Mouse (Mus musculus): Measurements from ENCODE around the gene Fam178b. TPM values are rescaled to one million over a fixed set of nuclear protein-coding genes. Genes with fewer than 3 reads are reported as not detected.

The Fam178b gene
- polyA plus RNA-seq, 1 experiment = not detected

DNA sequence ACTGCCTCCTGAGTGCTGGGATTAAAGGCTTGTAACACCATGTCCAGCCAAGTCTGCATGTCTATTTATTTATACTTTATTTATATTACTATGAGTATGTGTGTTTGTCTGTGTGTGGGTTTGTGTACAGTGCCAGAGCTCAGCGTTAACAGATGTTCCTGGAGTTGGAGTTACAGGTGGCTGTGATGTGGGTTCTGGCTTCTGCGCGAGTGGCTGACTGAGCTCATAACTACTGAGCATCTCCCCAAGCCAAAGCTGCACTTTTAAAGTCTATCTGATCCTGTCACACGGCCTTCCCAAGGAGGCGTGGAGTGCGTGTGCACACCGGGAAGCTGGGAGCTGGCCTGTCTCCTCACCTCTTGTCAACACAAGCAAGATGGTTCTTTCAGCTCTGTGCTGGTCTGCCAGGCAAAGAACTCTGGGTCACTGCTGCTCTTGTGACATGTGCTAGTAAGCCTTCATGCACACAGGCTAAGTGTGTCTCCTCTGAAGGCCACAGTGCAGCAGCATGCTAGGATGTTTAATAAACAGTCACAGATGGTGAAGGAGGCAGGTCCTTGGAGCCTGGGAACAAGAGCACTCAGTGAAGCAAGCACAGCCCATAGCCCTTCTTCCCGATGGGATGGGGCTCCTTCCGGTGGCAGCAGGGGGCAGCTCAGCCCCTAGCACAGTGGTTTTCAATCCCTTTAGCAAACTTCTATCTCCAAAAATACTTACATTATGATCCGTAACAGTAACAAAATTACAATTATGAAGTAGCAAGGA, 87.6 kb downstream of the Fam178b start:
- Histone ChIP-seq H3K27ac (ENCODE audit: insufficient read depth, low read depth, low read length) (no peak overlapping the region), H3K4me3 (ENCODE audit: insufficient read depth, low read length) (no peak overlapping the region), H3K4me1 (ENCODE audit: control insufficient read depth, insufficient read depth, low read length) (peaks cover 25% of the 10 kb centered on the region)
- TF ChIP-seq CTCF (IDR thresholded peaks at IDR 0.05; ENCODE audit: low read depth, low read length) (no peak), POLR2A (IDR thresholded peaks at IDR 0.05; ENCODE audit: borderline replicate concordance, low read depth, low read length) (no peak)

DNA sequence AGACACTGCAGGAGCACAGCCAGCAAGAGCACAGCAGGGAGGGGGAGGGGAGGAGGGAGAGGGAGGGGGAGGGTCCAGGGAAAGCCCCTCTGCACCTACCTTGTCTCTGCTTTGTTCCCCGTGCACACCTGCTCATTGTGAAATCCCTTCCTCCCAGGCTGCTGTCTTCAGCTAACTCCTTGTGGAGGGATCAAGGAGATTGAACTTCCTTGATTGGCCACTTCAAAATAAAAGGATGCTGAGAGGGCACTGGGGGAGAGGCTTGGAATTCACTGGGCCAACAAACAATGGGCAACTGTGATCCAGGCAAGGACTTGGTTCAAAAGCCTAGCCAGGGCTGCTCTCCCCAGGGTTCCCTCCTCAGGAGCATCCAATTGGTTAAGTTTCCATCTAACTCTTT, 89.9 kb downstream of the Fam178b start:
- Histone ChIP-seq H3K4me1 (ENCODE audit: control insufficient read depth, insufficient read depth, low read length) (peaks cover 37% of the 10 kb centered on the region), H3K27ac (ENCODE audit: insufficient read depth, low read depth, low read length) (no peak overlapping the region), H3K4me3 (ENCODE audit: insufficient read depth, low read length) (no peak overlapping the region)
- TF ChIP-seq POLR2A (IDR thresholded peaks at IDR 0.05; ENCODE audit: borderline replicate concordance, low read depth, low read length) (no peak), CTCF (IDR thresholded peaks at IDR 0.05; ENCODE audit: low read depth, low read length) (no peak)

- TF ChIP-seq POLR2A (IDR thresholded peaks at IDR 0.05; ENCODE audit: borderline replicate concordance, low read depth, low read length) (no peak), CTCF (IDR thresholded peaks at IDR 0.05; ENCODE audit: low read depth, low read length) (no peak)
- Histone ChIP-seq H3K27ac (ENCODE audit: insufficient read depth, low read depth, low read length) (no peak overlapping the region), H3K4me3 (ENCODE audit: insufficient read depth, low read length) (no peak overlapping the region), H3K4me1 (ENCODE audit: control insufficient read depth, insufficient read depth, low read length) (peaks cover 35% of the 10 kb centered on the region)
These were observed 91.6 kb downstream of the Fam178b start for GRCm38 (mm10) chr1:36591408-36591807.

- Histone ChIP-seq H3K4me3 (ENCODE audit: insufficient read depth, low read length) (no peak overlapping the region), H3K27ac (ENCODE audit: insufficient read depth, low read depth, low read length) (no peak overlapping the region), H3K4me1 (ENCODE audit: control insufficient read depth, insufficient read depth, low read length) (peaks cover 28% of the 10 kb centered on the region)
- no peak for TF ChIP-seq POLR2A (IDR thresholded peaks at IDR 0.05; ENCODE audit: borderline replicate concordance, low read depth, low read length)
- TF ChIP-seq CTCF (IDR thresholded peaks at IDR 0.05; ENCODE audit: low read depth, low read length) = no peak
These were observed 92.3 kb downstream of the Fam178b start for GRCm38 (mm10) chr1:36590664-36591063.

DNA sequence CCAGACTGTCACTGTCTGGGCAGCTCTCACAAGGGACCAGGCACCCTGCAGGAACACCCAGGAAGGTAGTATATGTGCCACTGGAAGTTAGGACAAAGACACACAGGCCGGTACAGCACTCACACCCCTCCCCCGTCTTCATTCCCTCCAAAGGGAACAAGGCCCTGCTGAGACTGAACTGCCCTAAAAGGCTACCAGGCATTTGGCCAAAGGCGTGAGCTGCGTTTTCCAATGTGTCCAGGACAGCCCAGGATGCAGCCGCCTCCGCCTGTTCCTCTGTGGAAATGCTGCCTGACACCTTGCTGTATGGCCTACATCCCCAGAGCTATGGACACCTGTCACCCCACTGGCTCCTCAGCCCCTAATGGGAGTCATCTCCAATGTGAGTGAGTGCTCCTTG, 93.5 kb downstream of the Fam178b start:
- H3K4me3 ChIP-seq (ENCODE audit: insufficient read depth, low read length) = no peak overlapping the region
- H3K27ac ChIP-seq (ENCODE audit: insufficient read depth, low read depth, low read length) = no peak overlapping the region
- H3K4me1 ChIP-seq (ENCODE audit: control insufficient read depth, insufficient read depth, low read length) = peaks cover 28% of the 10 kb centered on the region
- TF ChIP-seq CTCF (IDR thresholded peaks at IDR 0.05; ENCODE audit: low read depth, low read length) = no peak
- TF ChIP-seq POLR2A (IDR thresholded peaks at IDR 0.05; ENCODE audit: borderline replicate concordance, low read depth, low read length) = no peak

GRCm38 (mm10) chr1:36588476-36589450, 94.2 kb downstream of the Fam178b start:
- TF ChIP-seq CTCF (IDR thresholded peaks at IDR 0.05; ENCODE audit: low read depth, low read length) = no peak
- TF ChIP-seq POLR2A (IDR thresholded peaks at IDR 0.05; ENCODE audit: borderline replicate concordance, low read depth, low read length) = no peak
- H3K4me3 ChIP-seq (ENCODE audit: insufficient read depth, low read length) = no peak overlapping the region
- peaks cover 28% of the 10 kb centered on the region for H3K4me1 ChIP-seq (ENCODE audit: control insufficient read depth, insufficient read depth, low read length)
- H3K27ac ChIP-seq (ENCODE audit: insufficient read depth, low read depth, low read length) = no peak overlapping the region

GRCm38 (mm10) chr1:36587860-36588259, 95.1 kb downstream of the Fam178b start:
- Histone ChIP-seq H3K4me1 (ENCODE audit: control insufficient read depth, insufficient read depth, low read length) (peaks cover 28% of the 10 kb centered on the region), H3K27ac (ENCODE audit: insufficient read depth, low read depth, low read length) (no peak overlapping the region), H3K4me3 (ENCODE audit: insufficient read depth, low read length) (no peak overlapping the region)
- no peak for TF ChIP-seq CTCF (IDR thresholded peaks at IDR 0.05; ENCODE audit: low read depth, low read length)
- no peak for TF ChIP-seq POLR2A (IDR thresholded peaks at IDR 0.05; ENCODE audit: borderline replicate concordance, low read depth, low read length)

DNA sequence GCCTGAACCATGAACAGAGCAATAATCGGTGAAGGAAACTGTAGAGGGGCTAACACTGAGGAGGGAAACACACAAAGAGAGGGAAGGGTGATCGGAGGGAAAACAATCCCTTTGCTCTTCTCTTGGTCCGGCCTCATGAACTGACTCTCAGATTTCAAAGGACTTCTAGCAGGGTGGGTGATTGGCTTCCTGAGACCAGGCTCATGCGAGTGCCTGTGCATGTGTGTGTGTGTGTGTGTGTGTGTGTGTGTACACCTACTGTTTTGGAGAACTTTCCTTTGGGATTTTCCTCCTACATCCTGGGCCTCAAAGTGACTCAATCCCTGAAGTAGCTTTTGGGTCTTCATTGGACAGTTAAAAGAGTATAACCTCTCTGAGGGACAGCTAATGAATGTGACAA, 96.7 kb downstream of the Fam178b start:
- TF ChIP-seq CTCF (IDR thresholded peaks at IDR 0.05; ENCODE audit: low read depth, low read length) (no peak), POLR2A (IDR thresholded peaks at IDR 0.05; ENCODE audit: borderline replicate concordance, low read depth, low read length) (no peak)
- Histone ChIP-seq H3K4me3 (ENCODE audit: insufficient read depth, low read length) (no peak overlapping the region), H3K27ac (ENCODE audit: insufficient read depth, low read depth, low read length) (no peak overlapping the region), H3K4me1 (ENCODE audit: control insufficient read depth, insufficient read depth, low read length) (peaks cover 21% of the 10 kb centered on the region)

- H3K27ac ChIP-seq (ENCODE audit: insufficient read depth, low read depth, low read length) = no peak overlapping the region
- H3K4me3 ChIP-seq (ENCODE audit: insufficient read depth, low read length) = no peak overlapping the region
- TF ChIP-seq POLR2A (IDR thresholded peaks at IDR 0.05; ENCODE audit: borderline replicate concordance, low read depth, low read length) = no peak
- TF ChIP-seq CTCF (IDR thresholded peaks at IDR 0.05; ENCODE audit: low read depth, low read length) = no peak
- no peaks in the 10 kb centered on the region for H3K4me1 ChIP-seq (ENCODE audit: control insufficient read depth, insufficient read depth, low read length)
These were observed 99.4 kb downstream of the Fam178b start for GRCm38 (mm10) chr1:36583408-36584116.

Measured in bone marrow macrophage, adult 2 months (primary cell).